Mouse (Mus musculus): ENCODE results near the gene Map3k6. TPM values are rescaled to one million over a fixed set of nuclear protein-coding genes. Genes with fewer than 3 reads are reported as not detected.
A peak's percentile ranks its signal among the peaks of the same experiment; 100 is the strongest.

Gene Map3k6
- polyA plus RNA-seq, 1 experiment from 2014 or later: 20.6 TPM

GRCm38 (mm10) chr4:133285950-133286349 is 45.3 kb downstream of the Map3k6 start:
- Histone ChIP-seq H3K27ac (replicated peaks) (no peak overlapping the region), H3K9ac (no peak overlapping the region), H3K36me3 (no peaks in the 10 kb centered on the region), H3K27me3 (no peaks in the 10 kb centered on the region), H3K4me3 (replicated peaks) (no peak overlapping the region), H3K9me3 (replicated peaks) (no peaks in the 10 kb centered on the region), H3K4me1 (peaks cover 20% of the 10 kb centered on the region), H3K4me2 (replicated peaks) (no peak overlapping the region)
- WGBS: 86% methylated on average over 5 of the region's 5 CpGs
- ATAC-seq (ENCODE audit: insufficient number of reproducible peaks, low FRiP score, low TSS enrichment, low read depth): no peak

GRCm38 (mm10) chr4:133286476-133287077 is 46.0 kb downstream of the Map3k6 start:
- Histone ChIP-seq H3K4me2 (replicated peaks) (no peak overlapping the region), H3K4me1 (peaks cover 14% of the 10 kb centered on the region), H3K9me3 (replicated peaks) (no peaks in the 10 kb centered on the region), H3K9ac (no peak overlapping the region), H3K27me3 (no peaks in the 10 kb centered on the region), H3K4me3 (replicated peaks) (no peak overlapping the region), H3K36me3 (no peaks in the 10 kb centered on the region), H3K27ac (replicated peaks) (no peak overlapping the region)
- ATAC-seq (ENCODE audit: insufficient number of reproducible peaks, low FRiP score, low TSS enrichment, low read depth): no peak
- WGBS: 85% methylated on average over 4 of the region's 4 CpGs

- Histone ChIP-seq H3K4me1 (peaks cover 16% of the 10 kb centered on the region), H3K27ac (replicated peaks) (no peak overlapping the region), H3K9ac (no peak overlapping the region), H3K4me3 (replicated peaks) (no peak overlapping the region), H3K27me3 (no peaks in the 10 kb centered on the region), H3K36me3 (peaks cover 27% of the 10 kb centered on the region), H3K4me2 (replicated peaks) (no peak overlapping the region), H3K9me3 (replicated peaks) (no peaks in the 10 kb centered on the region)
- no peak for ATAC-seq (ENCODE audit: insufficient number of reproducible peaks, low FRiP score, low TSS enrichment, low read depth)
- WGBS: 95% methylated on average over 1 of the region's 1 CpGs
Observed at GRCm38 (mm10) chr4:133291255-133291654, 50.6 kb downstream of the Map3k6 start.

- 81% methylated on average over 4 of the region's 4 CpGs for WGBS
- Histone ChIP-seq H3K27ac (replicated peaks) (no peak overlapping the region), H3K36me3 (peaks cover 37% of the 10 kb centered on the region), H3K27me3 (no peaks in the 10 kb centered on the region), H3K4me1 (peaks cover 23% of the 10 kb centered on the region), H3K9ac (no peak overlapping the region), H3K9me3 (replicated peaks) (no peaks in the 10 kb centered on the region), H3K4me2 (replicated peaks) (no peak overlapping the region), H3K4me3 (replicated peaks) (no peak overlapping the region)
- ATAC-seq (ENCODE audit: insufficient number of reproducible peaks, low FRiP score, low TSS enrichment, low read depth): no peak
Observed at GRCm38 (mm10) chr4:133292405-133292804, 51.8 kb downstream of the Map3k6 start.

- H3K36me3 ChIP-seq: peaks cover 37% of the 10 kb centered on the region
- no peaks in the 10 kb centered on the region for H3K9me3 ChIP-seq (replicated peaks)
- peaks cover 30% of the 10 kb centered on the region for H3K4me1 ChIP-seq
- no peak overlapping the region for H3K4me2 ChIP-seq (replicated peaks)
- H3K27me3 ChIP-seq: no peaks in the 10 kb centered on the region
- H3K9ac ChIP-seq: no peak overlapping the region
- no peak overlapping the region for H3K4me3 ChIP-seq (replicated peaks)
- H3K27ac ChIP-seq (replicated peaks): no peak overlapping the region
- no peak for ATAC-seq (ENCODE audit: insufficient number of reproducible peaks, low FRiP score, low TSS enrichment, low read depth)
- WGBS: 34% methylated on average over 24 of the region's 24 CpGs
Observed at GRCm38 (mm10) chr4:133292901-133293843, 52.6 kb downstream of the Map3k6 start.

- no peak overlapping the region for H3K4me2 ChIP-seq (replicated peaks)
- H3K4me3 ChIP-seq (replicated peaks): no peak overlapping the region
- H3K9me3 ChIP-seq (replicated peaks): no peaks in the 10 kb centered on the region
- H3K27me3 ChIP-seq: no peaks in the 10 kb centered on the region
- peaks cover 37% of the 10 kb centered on the region for H3K36me3 ChIP-seq
- no peak for ATAC-seq (ENCODE audit: insufficient number of reproducible peaks, low FRiP score, low TSS enrichment, low read depth)
- H3K27ac ChIP-seq (replicated peaks): no peak overlapping the region
- peaks cover 40% of the 10 kb centered on the region for H3K4me1 ChIP-seq
- WGBS: 45% methylated on average over 11 of the region's 11 CpGs
- H3K9ac ChIP-seq: no peak overlapping the region
Observed at GRCm38 (mm10) chr4:133294084-133294483, 53.5 kb downstream of the Map3k6 start.

- no peak for ATAC-seq (ENCODE audit: insufficient number of reproducible peaks, low FRiP score, low TSS enrichment, low read depth)
- Histone ChIP-seq H3K4me1 (peaks cover 45% of the 10 kb centered on the region), H3K9me3 (replicated peaks) (no peaks in the 10 kb centered on the region), H3K36me3 (peaks cover 56% of the 10 kb centered on the region), H3K4me3 (replicated peaks) (no peak overlapping the region), H3K27ac (replicated peaks) (no peak overlapping the region; the same call in 1 of the 2 replicates), H3K4me2 (replicated peaks) (no peak overlapping the region), H3K27me3 (no peaks in the 10 kb centered on the region), H3K9ac (no peak overlapping the region)
- WGBS: 62% methylated on average over 10 of the region's 10 CpGs
Observed at GRCm38 (mm10) chr4:133297360-133297759, 56.7 kb downstream of the Map3k6 start.

- H3K9ac ChIP-seq: no peak overlapping the region
- H3K4me1 ChIP-seq: peaks cover 43% of the 10 kb centered on the region
- peak overlapping the region; percentile 52 for H3K27ac ChIP-seq (replicated peaks)
- no peak overlapping the region for H3K4me2 ChIP-seq (replicated peaks)
- no peak overlapping the region for H3K4me3 ChIP-seq (replicated peaks)
- H3K9me3 ChIP-seq (replicated peaks): no peaks in the 10 kb centered on the region
- no peaks in the 10 kb centered on the region for H3K27me3 ChIP-seq
- WGBS: 5% methylated on average over 5 of the region's 5 CpGs
- peaks cover 60% of the 10 kb centered on the region for H3K36me3 ChIP-seq
- ATAC-seq (ENCODE audit: insufficient number of reproducible peaks, low FRiP score, low TSS enrichment, low read depth): peak; percentile 75
Observed at GRCm38 (mm10) chr4:133297801-133298238, 57.2 kb downstream of the Map3k6 start.

GRCm38 (mm10) chr4:133298516-133299365 is 58.1 kb downstream of the Map3k6 start:
- 46% methylated on average over 12 of the region's 12 CpGs for WGBS
- Histone ChIP-seq H3K27ac (replicated peaks) (peak overlapping the region; percentile 52), H3K36me3 (peaks cover 68% of the 10 kb centered on the region)

GRCm38 (mm10) chr4:133299701-133300100 is 59.1 kb downstream of the Map3k6 start:
- ATAC-seq (ENCODE audit: insufficient number of reproducible peaks, low FRiP score, low TSS enrichment, low read depth): no peak
- H3K4me1 ChIP-seq: peaks cover 30% of the 10 kb centered on the region
- no peak overlapping the region for H3K27ac ChIP-seq (replicated peaks)
- 65% methylated on average over 5 of the region's 5 CpGs for WGBS
- H3K36me3 ChIP-seq: peaks cover 66% of the 10 kb centered on the region
- H3K4me3 ChIP-seq (replicated peaks): no peak overlapping the region
- H3K4me2 ChIP-seq (replicated peaks): no peak overlapping the region
- no peaks in the 10 kb centered on the region for H3K27me3 ChIP-seq
- no peaks in the 10 kb centered on the region for H3K9me3 ChIP-seq (replicated peaks)
- H3K9ac ChIP-seq: no peak overlapping the region

More at GRCm38 (mm10) chr4:133298516-133299365, 58.1 kb downstream of the Map3k6 start:
- no peaks in the 10 kb centered on the region for H3K9me3 ChIP-seq (replicated peaks)
- H3K4me3 ChIP-seq (replicated peaks): no peak overlapping the region
- H3K4me1 ChIP-seq: peaks cover 34% of the 10 kb centered on the region
- no peak for ATAC-seq (ENCODE audit: insufficient number of reproducible peaks, low FRiP score, low TSS enrichment, low read depth)
- H3K4me2 ChIP-seq (replicated peaks): no peak overlapping the region
- H3K27me3 ChIP-seq: no peaks in the 10 kb centered on the region
- no peak overlapping the region for H3K9ac ChIP-seq

- Histone ChIP-seq H3K4me1 (peaks cover 30% of the 10 kb centered on the region), H3K36me3 (peaks cover 64% of the 10 kb centered on the region), H3K9me3 (replicated peaks) (no peaks in the 10 kb centered on the region), H3K9ac (no peak overlapping the region), H3K27me3 (no peaks in the 10 kb centered on the region), H3K4me2 (replicated peaks) (no peak overlapping the region), H3K4me3 (replicated peaks) (no peak overlapping the region), H3K27ac (replicated peaks) (no peak overlapping the region)
- ATAC-seq (ENCODE audit: insufficient number of reproducible peaks, low FRiP score, low TSS enrichment, low read depth): no peak
- 93% methylated on average over 11 of the region's 11 CpGs for WGBS
Observed at GRCm38 (mm10) chr4:133300421-133300820, 59.8 kb downstream of the Map3k6 start.
